Mouse (Mus musculus) urinary bladder, postnatal 4 days (tissue): ENCODE data around the gene Sgpp1.

Source experiments
- DNase-seq, 2 experiments: peaks; one replicate each; pipeline ENCODE4 v3.0.0; 2021 to 2022; ENCODE audit warnings: low spot score in 2 of 2

Gene Sgpp1

GRCm38 (mm10) chr12:75735246-75736200 is at the start of gene Sgpp1:
TSS of gene Sgpp1 (minus strand) at chr12:75735729.
- DNase-seq, result peak; percentile 75 to 80

- DNase-seq, result no peak
These were observed 48.8 kb upstream of the Sgpp1 start for GRCm38 (mm10) chr12:75784271-75784751.

GRCm38 (mm10) chr12:75781995-75782394 is 46.5 kb upstream of the Sgpp1 start:
- DNase-seq, result no peak

- DNase-seq, result no peak
These were observed 45.9 kb upstream of the Sgpp1 start for GRCm38 (mm10) chr12:75781445-75781844.

- peak in 1 of 2 experiments; percentile 72 for DNase-seq
These were observed 37.0 kb upstream of the Sgpp1 start for GRCm38 (mm10) chr12:75772424-75773034.

GRCm38 (mm10) chr12:75771410-75771809 is 35.9 kb upstream of the Sgpp1 start:
- DNase-seq, result no peak

- DNase-seq, result no peak
These were observed 31.4 kb upstream of the Sgpp1 start for GRCm38 (mm10) chr12:75766885-75767317.

- no peak for DNase-seq
These were observed 30.9 kb upstream of the Sgpp1 start for GRCm38 (mm10) chr12:75766395-75766794.

- no peak for DNase-seq
These were observed 30.2 kb upstream of the Sgpp1 start for GRCm38 (mm10) chr12:75765751-75766150.

GRCm38 (mm10) chr12:75756387-75756786 is 20.9 kb upstream of the Sgpp1 start:
- no peak for DNase-seq

GRCm38 (mm10) chr12:75753730-75754129 is 18.2 kb upstream of the Sgpp1 start:
- no peak for DNase-seq

GRCm38 (mm10) chr12:75752077-75752476 is 16.5 kb upstream of the Sgpp1 start:
- DNase-seq, result no peak

- DNase-seq, result no peak
These were observed 13.0 kb upstream of the Sgpp1 start for GRCm38 (mm10) chr12:75748574-75748973.

- DNase-seq, result no peak
These were observed 10.3 kb upstream of the Sgpp1 start for GRCm38 (mm10) chr12:75745697-75746290.

GRCm38 (mm10) chr12:75742101-75742500 is 6.6 kb upstream of the Sgpp1 start:
- DNase-seq, result no peak

- no peak for DNase-seq
These were observed 5.7 kb upstream of the Sgpp1 start for GRCm38 (mm10) chr12:75741273-75741672.

GRCm38 (mm10) chr12:75740451-75740850 is 4.9 kb upstream of the Sgpp1 start:
- no peak for DNase-seq

- no peak for DNase-seq
These were observed 4.1 kb upstream of the Sgpp1 start for GRCm38 (mm10) chr12:75739611-75740010.

GRCm38 (mm10) chr12:75736296-75736695 is 767 bp upstream of the Sgpp1 start:
- no peak for DNase-seq

- peak in 1 of 2 experiments; percentile 23 for DNase-seq
These were observed 661 bp downstream of the Sgpp1 start for GRCm38 (mm10) chr12:75734891-75735245.

- DNase-seq, result no peak
These were observed 1.4 kb downstream of the Sgpp1 start for GRCm38 (mm10) chr12:75734167-75734566.

GRCm38 (mm10) chr12:75733331-75734070 is 2.0 kb downstream of the Sgpp1 start:
- DNase-seq, result no peak
